23 mouse cellular contexts compared by ENCODE assay signal in genomic region chr10:41150496-41150895, GRCm38 (mm10).
"Had no signal": no experiment of that assay in that cellular context is flagged by ENCODE, and none has a peak within 500 bp of the region (broad histone marks: within the 10 kb centered on the region; RNA-seq: fewer than 3 reads in every experiment).

No protein-coding gene starts in this region.

- H3K4me1 ChIP-seq: embryonic facial prominence, embryonic 10.5 days; embryonic facial prominence, embryonic 12.5 days; embryonic facial prominence, embryonic 13.5 days; embryonic facial prominence, embryonic 15.5 days; forebrain, embryonic 12.5 days; forebrain, embryonic 13.5 days; forebrain, embryonic 15.5 days had no signal

- DNase-seq: cerebellum, adult 2 months; cerebellum, adult 8-10 months; cerebellum, adult 9-10 months; cerebellum, adult 9-11 months; embryo, embryonic 11 days; forebrain, postnatal 0 days; gastrocnemius, adult 2 months; gastrocnemius, postnatal 10 days; gastrocnemius, postnatal 14 days; gastrocnemius, postnatal 25 days; gastrocnemius, postnatal 36 days; heart, adult 18-20 months had no signal

- ATAC-seq: forebrain, embryonic 13.5 days; forebrain, embryonic 14.5 days; forebrain, embryonic 15.5 days; forebrain, embryonic 16.5 days; forebrain, postnatal 0 days had no signal

- H3K9ac ChIP-seq: embryonic facial prominence, embryonic 12.5 days; embryonic facial prominence, embryonic 13.5 days; embryonic facial prominence, embryonic 15.5 days; forebrain, embryonic 12.5 days; forebrain, embryonic 13.5 days; forebrain, embryonic 15.5 days; forebrain, postnatal 0 days had no signal

- H3K27ac ChIP-seq: embryonic facial prominence, embryonic 10.5 days; embryonic facial prominence, embryonic 12.5 days; embryonic facial prominence, embryonic 13.5 days; embryonic facial prominence, embryonic 15.5 days; forebrain, embryonic 10.5 days; forebrain, embryonic 12.5 days; forebrain, embryonic 13.5 days; forebrain, embryonic 15.5 days; gastrocnemius, adult 2 months had no signal

- H3K4me2 ChIP-seq: embryonic facial prominence, embryonic 12.5 days; embryonic facial prominence, embryonic 13.5 days; embryonic facial prominence, embryonic 15.5 days; forebrain, embryonic 12.5 days; forebrain, embryonic 13.5 days; forebrain, embryonic 15.5 days had no signal

- H3K4me3 ChIP-seq: embryonic facial prominence, embryonic 10.5 days; embryonic facial prominence, embryonic 12.5 days; embryonic facial prominence, embryonic 13.5 days; embryonic facial prominence, embryonic 15.5 days; erythroblast, embryonic 14.5 days; forebrain, embryonic 10.5 days; forebrain, embryonic 12.5 days; forebrain, embryonic 13.5 days; forebrain, embryonic 15.5 days; gastrocnemius, adult 2 months had no signal

- H3K9me3 ChIP-seq: embryonic facial prominence, embryonic 10.5 days; embryonic facial prominence, embryonic 12.5 days; embryonic facial prominence, embryonic 13.5 days; embryonic facial prominence, embryonic 15.5 days; forebrain, embryonic 10.5 days; forebrain, embryonic 12.5 days; forebrain, embryonic 13.5 days; forebrain, embryonic 15.5 days had no signal

- H3K27me3 ChIP-seq: embryonic facial prominence, embryonic 12.5 days; embryonic facial prominence, embryonic 13.5 days; embryonic facial prominence, embryonic 15.5 days; forebrain, embryonic 13.5 days; forebrain, embryonic 15.5 days had no signal

- H3K36me3 ChIP-seq: embryonic facial prominence, embryonic 10.5 days; embryonic facial prominence, embryonic 12.5 days; embryonic facial prominence, embryonic 13.5 days; embryonic facial prominence, embryonic 15.5 days; forebrain, embryonic 10.5 days; forebrain, embryonic 12.5 days; forebrain, embryonic 15.5 days had no signal
